Mouse (Mus musculus): Measurements from ENCODE around the gene Gm10135. TPM values are rescaled to one million over a fixed set of nuclear protein-coding genes. Genes with fewer than 3 reads are reported as not detected.

Gene Gm10135
- not detected in 2 replicates for polyA plus RNA-seq (2012; rRNA removed)

DNA sequence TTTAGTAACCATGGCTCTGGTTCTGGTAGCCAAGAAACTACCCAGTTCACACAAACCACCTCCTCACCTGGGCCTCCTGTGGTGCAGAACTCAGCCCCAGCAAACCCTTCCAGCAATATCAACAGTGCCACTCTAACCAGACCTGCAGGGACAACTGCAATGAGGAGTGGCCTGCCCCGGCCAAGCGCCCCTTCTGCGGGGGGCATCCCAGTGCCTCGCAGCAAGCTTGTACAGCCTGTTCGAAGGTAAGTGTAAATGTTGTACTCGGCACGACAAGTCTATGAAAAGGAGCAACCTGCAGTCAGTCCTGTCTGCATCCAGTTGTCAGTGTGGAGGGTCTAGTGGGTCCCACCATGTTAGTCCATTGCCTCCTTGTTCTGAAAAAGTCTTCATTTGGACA is at the start of gene Gm10135:
Gene Gm10135, minus strand, starts transcription at position 101 of the 400 bp plus-strand sequence.

GRCm38 (mm10) chr5:73006784-73007581 is 32.5 kb upstream of the Gm10135 start, which contains the start of gene Slc10a4:
Slc10a4 (plus strand) TSS chr5:73006883.

Other genes with a start within 250 kb of the Gm10135 start
- not detected in 2 replicates for gene Txk, start 221.9 kb downstream of the Gm10135 start, polyA plus RNA-seq (2012; rRNA removed)
- gene Tec, start 106.2 kb downstream of the Gm10135 start, polyA plus RNA-seq (2012; rRNA removed): 0.91 and 1.00 TPM in 2 replicates
- gene Slain2, start 60.4 kb downstream of the Gm10135 start, polyA plus RNA-seq (2012; rRNA removed): 5.8 and 7.7 TPM in 2 replicates
- gene Slc10a4, start 32.2 kb upstream of the Gm10135 start, polyA plus RNA-seq (2012; rRNA removed): 0.79 and 1.5 TPM in 2 replicates

Data from stomach, adult 2 months (tissue).